Mouse (Mus musculus) E14TG2a.4 (cell line): ENCODE measurements at regions not wholly inside any gene's neighbourhood (a gene's known extent, or its start where the extent isn't known, plus 50 kb on each side); places are given as distances from the start of the nearest gene placed in this dataset.

ENCODE experiments used
- H3K27me3 ChIP-seq: 2 replicates; pipeline ENCODE4 v1.6.1; 2014; ENCODE audit warnings: low read length, control low read depth; ENCODE audit not compliant: insufficient read depth
- H3K36me3 ChIP-seq: 2 replicates; pipeline ENCODE4 v1.6.1; 2014; ENCODE audit warnings: low read length, control low read depth; ENCODE audit not compliant: insufficient read depth
- H3K4me1 ChIP-seq: replicated peaks from 2 replicates; pipeline ENCODE4 v1.6.1; 2014; ENCODE audit warnings: low read depth, low read length, control low read depth
- H3K4me3 ChIP-seq: replicated peaks from 2 replicates; pipeline ENCODE4 v1.5.1; 2014; ENCODE audit warnings: mild to moderate bottlenecking, low read length
- H3K9me3 ChIP-seq: 2 replicates; pipeline ENCODE4 v1.6.1; 2014; ENCODE audit warnings: low read length, control low read depth
- CTCF ChIP-seq: conservative IDR thresholded peaks from 2 replicates; pipeline ENCODE4 v1.5.1; 2014; ENCODE audit warnings: low read length
- NANOG ChIP-seq: IDR thresholded peaks from 2 replicates; pipeline ENCODE4 v1.6.1; 2014; ENCODE audit warnings: borderline replicate concordance, low read length, mixed read lengths
- POU5F1 ChIP-seq: IDR thresholded peaks from 2 replicates; pipeline ENCODE4 v1.6.1; 2014; ENCODE audit warnings: low read length, borderline replicate concordance

DNA sequence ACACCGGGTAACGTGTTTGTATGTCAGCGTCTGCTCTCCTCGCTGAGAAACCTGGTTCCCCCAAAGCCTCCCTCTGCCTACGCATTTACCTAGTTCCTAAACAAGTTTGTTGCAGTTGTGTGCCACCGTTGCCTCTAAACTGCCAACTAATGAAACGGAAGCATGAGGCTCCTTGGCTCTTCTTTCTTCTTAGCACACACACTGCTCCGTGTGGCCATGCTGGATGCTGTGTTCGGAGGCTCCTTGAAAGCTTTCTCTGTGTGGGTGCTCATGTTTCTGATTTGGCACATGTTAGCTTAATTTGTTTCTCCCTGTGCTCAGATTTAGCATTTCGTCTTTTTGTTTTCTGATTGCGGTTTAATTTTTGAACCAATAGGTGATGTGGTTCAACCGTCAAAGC lies 162.2 kb upstream of the Nxpe4 start:
- Histone ChIP-seq H3K9me3 (peaks cover 5% of the 10 kb centered on the region; the same call in 1 of the 2 replicates), H3K4me3 (no peak overlapping the region), H3K27me3 (no peaks in the 10 kb centered on the region), H3K36me3 (no peaks in the 10 kb centered on the region), H3K4me1 (no peaks in the 10 kb centered on the region)
- no peak for TF ChIP-seq POU5F1
- TF ChIP-seq NANOG = no peak
- TF ChIP-seq CTCF = no peak

DNA sequence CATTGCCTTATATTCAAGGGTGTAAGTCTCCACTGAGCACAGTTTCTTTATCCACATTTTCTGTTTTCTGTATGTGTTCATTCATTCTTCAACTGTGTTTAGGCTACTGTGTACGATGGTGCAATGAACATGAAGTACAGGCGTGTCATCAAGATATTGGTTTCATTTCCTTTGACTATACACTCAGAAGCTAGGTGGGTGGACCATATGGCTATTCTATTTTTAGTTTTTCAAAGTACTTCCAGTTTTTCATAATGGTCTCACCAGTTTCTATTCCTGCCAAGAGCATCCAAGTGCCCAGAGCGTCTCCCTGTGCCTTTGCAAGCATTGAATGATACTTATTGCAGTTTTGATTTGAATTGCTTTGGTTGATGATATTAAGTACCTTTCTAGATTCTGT lies 132.8 kb upstream of the Nxpe4 start:
- Histone ChIP-seq H3K36me3 (no peaks in the 10 kb centered on the region), H3K9me3 (no peaks in the 10 kb centered on the region), H3K4me1 (no peaks in the 10 kb centered on the region), H3K4me3 (no peak overlapping the region), H3K27me3 (no peaks in the 10 kb centered on the region)
- no peak for TF ChIP-seq CTCF
- no peak for TF ChIP-seq NANOG
- TF ChIP-seq POU5F1 = no peak

DNA sequence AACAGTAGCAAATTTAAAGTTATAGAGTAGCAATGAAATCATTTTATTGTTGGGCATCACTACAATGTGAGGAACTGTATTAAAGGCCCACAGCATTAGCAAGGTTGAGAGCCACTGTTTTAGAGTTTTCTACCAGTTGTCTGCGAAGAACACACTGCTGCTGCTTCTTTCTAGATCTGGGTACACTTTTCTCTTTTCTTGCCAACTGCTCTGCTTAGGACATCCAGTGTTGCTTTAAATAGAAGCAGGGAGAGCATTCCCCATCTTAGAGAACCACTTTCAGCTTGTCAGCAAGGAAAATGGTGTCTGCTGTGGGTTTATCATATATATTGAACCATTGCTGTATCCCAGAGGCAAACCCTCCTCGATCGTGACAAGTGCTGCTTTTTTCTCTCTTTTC lies 131.0 kb upstream of the Nxpe4 start:
- TF ChIP-seq NANOG = no peak
- TF ChIP-seq CTCF = no peak
- no peak for TF ChIP-seq POU5F1
- Histone ChIP-seq H3K4me3 (no peak overlapping the region), H3K27me3 (no peaks in the 10 kb centered on the region), H3K36me3 (no peaks in the 10 kb centered on the region), H3K9me3 (no peaks in the 10 kb centered on the region), H3K4me1 (no peaks in the 10 kb centered on the region)

DNA sequence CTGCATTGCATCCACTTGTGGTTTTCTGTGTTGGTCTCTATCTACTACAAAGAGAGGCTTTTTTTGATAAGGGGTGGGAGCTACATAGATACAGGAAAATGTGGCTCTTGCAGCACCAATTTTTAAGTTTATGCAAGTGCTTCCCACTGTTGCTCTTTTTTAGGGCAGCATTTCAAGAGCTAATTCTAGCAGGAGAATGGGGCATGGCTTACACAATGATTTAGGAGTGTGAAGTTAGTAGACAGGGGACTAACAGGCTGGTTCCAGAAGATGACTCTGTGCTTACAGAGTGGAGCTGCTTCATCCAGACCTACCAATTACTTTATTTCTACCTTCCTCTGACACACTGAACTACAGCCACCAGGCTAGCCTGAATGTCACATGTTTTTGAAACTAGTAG lies 125.9 kb upstream of the Nxpe4 start:
- no peaks in the 10 kb centered on the region for H3K27me3 ChIP-seq
- no peaks in the 10 kb centered on the region for H3K36me3 ChIP-seq
- TF ChIP-seq NANOG (no peak), POU5F1 (no peak), CTCF (no peak)

DNA sequence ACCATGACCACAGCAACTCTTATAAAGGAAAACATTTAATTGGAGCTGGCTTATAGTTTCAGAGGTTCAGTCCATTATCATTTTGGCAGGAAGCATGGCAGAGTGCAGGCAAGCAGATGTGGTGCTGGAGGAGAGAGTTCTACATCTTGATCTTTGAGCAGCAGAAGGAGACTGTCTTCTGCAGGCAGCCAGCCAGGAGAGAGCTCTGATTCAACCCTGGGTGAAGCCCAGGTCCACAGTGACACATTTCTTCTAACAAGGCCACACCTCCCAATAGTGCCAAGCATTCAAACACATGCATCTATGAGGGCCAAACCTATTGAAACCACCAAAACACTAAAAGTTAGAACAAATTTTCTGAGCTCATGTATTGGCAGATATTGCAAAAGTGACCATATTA lies 117.0 kb upstream of the Nxpe4 start:
- H3K4me1 ChIP-seq = no peaks in the 10 kb centered on the region
- TF ChIP-seq POU5F1 = no peak
- TF ChIP-seq CTCF = no peak
- TF ChIP-seq NANOG = no peak
- H3K9me3 ChIP-seq = no peaks in the 10 kb centered on the region; the same call in 1 of the 2 replicates
- no peaks in the 10 kb centered on the region for H3K27me3 ChIP-seq
- H3K4me3 ChIP-seq = no peak overlapping the region
- no peaks in the 10 kb centered on the region for H3K36me3 ChIP-seq

More for the DNA sequence above, 125.9 kb upstream of the Nxpe4 start:
- no peaks in the 10 kb centered on the region for H3K4me1 ChIP-seq
- no peaks in the 10 kb centered on the region for H3K9me3 ChIP-seq
- no peak overlapping the region for H3K4me3 ChIP-seq

DNA sequence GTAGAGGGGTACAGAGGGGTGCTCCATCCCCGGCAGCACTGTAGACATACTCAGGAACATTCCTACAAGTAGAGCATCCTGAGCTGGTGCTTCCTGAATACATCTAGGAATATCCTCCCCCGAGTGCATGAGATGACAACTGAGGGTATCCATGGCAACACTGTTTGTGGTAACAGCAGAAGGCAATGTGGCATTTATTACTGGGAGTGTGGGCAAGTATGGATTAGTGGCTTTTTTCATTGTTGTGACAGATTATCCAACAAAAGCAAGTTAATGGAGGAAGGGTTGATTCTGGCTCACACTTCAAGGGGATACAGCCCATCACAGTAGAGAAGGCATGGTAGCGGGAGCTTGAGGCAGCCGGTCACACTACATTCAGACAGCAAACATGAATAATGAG lies 114.0 kb upstream of the Nxpe4 start:
- TF ChIP-seq NANOG (no peak), CTCF (no peak), POU5F1 (no peak)
- no peaks in the 10 kb centered on the region for H3K27me3 ChIP-seq
- H3K36me3 ChIP-seq = no peaks in the 10 kb centered on the region
- no peaks in the 10 kb centered on the region; the same call in 1 of the 2 replicates for H3K9me3 ChIP-seq
- H3K4me1 ChIP-seq = no peaks in the 10 kb centered on the region
- H3K4me3 ChIP-seq = no peak overlapping the region

DNA sequence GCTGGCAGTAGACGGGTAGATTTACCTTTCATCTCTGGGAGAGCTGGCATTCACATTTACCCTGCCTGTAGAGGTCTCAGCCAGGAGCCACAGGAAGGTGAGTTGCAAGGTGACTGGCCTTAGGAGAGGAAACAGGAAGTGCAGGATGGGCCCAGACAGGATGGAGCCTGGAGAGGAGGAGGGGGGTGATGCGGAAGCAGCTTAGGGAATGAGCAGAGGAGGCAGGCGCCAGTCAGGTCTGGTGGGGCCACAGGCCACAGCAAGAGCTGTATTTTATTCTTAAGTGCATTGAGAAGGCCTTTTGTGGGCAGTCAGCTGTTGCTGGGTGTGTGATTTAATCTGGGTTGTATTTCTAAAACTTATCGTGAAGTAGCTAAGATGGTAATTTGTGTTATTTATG lies 108.2 kb upstream of the Nxpe4 start:
- Histone ChIP-seq H3K4me3 (no peak overlapping the region), H3K27me3 (no peaks in the 10 kb centered on the region; the same call in 1 of the 2 replicates), H3K36me3 (no peaks in the 10 kb centered on the region), H3K4me1 (no peaks in the 10 kb centered on the region; the same call in 1 of the 2 replicates), H3K9me3 (no peaks in the 10 kb centered on the region)
- TF ChIP-seq POU5F1 (no peak), NANOG (no peak)

DNA sequence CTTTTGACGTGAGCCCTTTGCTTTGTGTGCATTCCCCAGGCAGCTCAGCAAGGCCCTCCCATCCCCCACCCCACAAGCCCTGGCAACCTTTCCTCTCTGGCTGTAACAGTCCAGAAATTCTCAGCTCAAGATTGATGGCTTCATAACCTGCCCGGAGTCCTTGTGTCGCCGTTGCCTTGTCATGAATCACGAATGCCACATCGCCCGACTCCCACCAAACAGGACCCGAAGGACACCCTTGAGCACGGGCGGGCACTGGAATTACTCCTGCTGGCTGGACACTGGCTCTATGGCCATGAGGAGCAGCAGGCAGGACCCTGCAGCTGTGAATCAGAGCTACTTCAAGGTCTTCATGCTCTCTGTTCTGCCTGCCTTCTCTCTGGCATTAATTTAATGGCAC lies 106.6 kb upstream of the Nxpe4 start:
- Histone ChIP-seq H3K4me3 (no peak overlapping the region), H3K27me3 (no peaks in the 10 kb centered on the region; the same call in 1 of the 2 replicates), H3K4me1 (no peaks in the 10 kb centered on the region; the same call in 1 of the 2 replicates), H3K36me3 (no peaks in the 10 kb centered on the region), H3K9me3 (no peaks in the 10 kb centered on the region)
- TF ChIP-seq NANOG (no peak), POU5F1 (no peak), CTCF (no peak)

DNA sequence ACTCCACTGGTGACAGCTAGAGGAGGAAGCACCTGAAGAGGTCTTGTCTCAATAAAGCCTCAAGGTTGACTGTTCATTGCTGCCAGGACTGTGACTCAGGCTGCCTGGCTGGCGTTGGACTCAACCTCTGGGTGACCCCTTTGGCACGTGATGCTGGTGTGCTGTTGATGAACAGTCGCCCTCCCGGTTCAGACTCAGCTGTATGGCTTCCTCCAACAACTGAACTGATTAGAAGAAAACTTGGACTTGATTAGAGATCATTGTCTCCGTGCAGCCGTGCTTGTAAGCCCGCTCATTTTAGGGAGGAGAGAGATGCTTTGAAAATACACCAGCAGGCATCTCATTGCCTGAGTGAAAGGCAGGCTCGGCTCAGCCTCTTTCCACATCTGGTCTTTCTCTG lies 103.2 kb upstream of the Nxpe4 start:
- Histone ChIP-seq H3K4me1 (no peaks in the 10 kb centered on the region; the same call in 1 of the 2 replicates), H3K27me3 (no peaks in the 10 kb centered on the region; the same call in 1 of the 2 replicates), H3K36me3 (no peaks in the 10 kb centered on the region), H3K4me3 (no peak overlapping the region), H3K9me3 (no peaks in the 10 kb centered on the region)
- TF ChIP-seq POU5F1 (no peak), NANOG (no peak), CTCF (no peak)
